Mouse (Mus musculus): Measurements from ENCODE around the gene Nsmf. TPM values are rescaled to one million over a fixed set of nuclear protein-coding genes. Genes with fewer than 3 reads are reported as not detected.
A peak's percentile ranks its signal among the peaks of the same experiment; 100 is the strongest.

Gene Nsmf
- polyA plus RNA-seq, 1 experiment from 2014 or later, result 96.1 TPM

GRCm38 (mm10) chr2:25095109-25095850 is 41.1 kb downstream of the Nsmf start, which contains the start of gene Noxa1:
Gene Noxa1, minus strand, starts transcription at chr2:25095149.
- WGBS, result 48% methylated on average over 28 of the region's 28 CpGs
- Histone ChIP-seq H3K4me1 (ENCODE audit: control insufficient read depth, insufficient read depth, low read length) (peaks cover 12% of the 10 kb centered on the region), H3K4me2 (ENCODE audit: low read length) (no peak within 1 kb of the TSS), H3K9me3 (replicated peaks; ENCODE audit: control insufficient read depth, low read length) (no peaks in the 10 kb centered on the region), H3K9ac (ENCODE audit: low read length) (no peak within 1 kb of the TSS; the same call in 1 of the 2 replicates), H3K4me3 (ENCODE audit: low read depth, low read length) (no peak within 1 kb of the TSS), H3K36me3 (ENCODE audit: control insufficient read depth, insufficient read depth, low read length) (no peaks in the 10 kb centered on the region), H3K27me3 (replicated peaks; ENCODE audit: control insufficient read depth, insufficient read depth, low read length) (no peaks in the 10 kb centered on the region), H3K27ac (ENCODE audit: low read depth, low read length) (no peak within 1 kb of the TSS)
- DNase-seq (ENCODE audit: low spot score), result no peak
- ATAC-seq, result no peak

- H3K9ac ChIP-seq (ENCODE audit: low read length), result no peak overlapping the region
- WGBS, result 81% methylated on average over 3 of the region's 3 CpGs
- no peak for ATAC-seq
Measured at GRCm38 (mm10) chr2:25098005-25098615, 44.0 kb downstream of the Nsmf start.

GRCm38 (mm10) chr2:25098956-25099355 is 44.8 kb downstream of the Nsmf start:
- Histone ChIP-seq H3K27me3 (replicated peaks; ENCODE audit: control insufficient read depth, insufficient read depth, low read length) (no peaks in the 10 kb centered on the region), H3K9me3 (replicated peaks; ENCODE audit: control insufficient read depth, low read length) (no peaks in the 10 kb centered on the region), H3K4me2 (ENCODE audit: low read length) (no peak overlapping the region), H3K36me3 (ENCODE audit: control insufficient read depth, insufficient read depth, low read length) (no peaks in the 10 kb centered on the region), H3K4me1 (ENCODE audit: control insufficient read depth, insufficient read depth, low read length) (peaks cover 13% of the 10 kb centered on the region), H3K27ac (ENCODE audit: low read depth, low read length) (0 out of 2 replicates have a peak overlapping the region, but pooled peaks have one; percentile 28), H3K4me3 (ENCODE audit: low read depth, low read length) (no peak overlapping the region), H3K9ac (ENCODE audit: low read length) (no peak overlapping the region)
- WGBS, result 47% methylated on average over 5 of the region's 5 CpGs
- peak; percentile 59 for ATAC-seq
- DNase-seq (ENCODE audit: low spot score), result peak; percentile 65

More at GRCm38 (mm10) chr2:25098005-25098615, 44.0 kb downstream of the Nsmf start:
- Histone ChIP-seq H3K27ac (ENCODE audit: low read depth, low read length) (no peak overlapping the region), H3K4me3 (ENCODE audit: low read depth, low read length) (no peak overlapping the region), H3K4me1 (ENCODE audit: control insufficient read depth, insufficient read depth, low read length) (peaks cover 13% of the 10 kb centered on the region), H3K4me2 (ENCODE audit: low read length) (no peak overlapping the region), H3K27me3 (replicated peaks; ENCODE audit: control insufficient read depth, insufficient read depth, low read length) (no peaks in the 10 kb centered on the region), H3K36me3 (ENCODE audit: control insufficient read depth, insufficient read depth, low read length) (no peaks in the 10 kb centered on the region), H3K9me3 (replicated peaks; ENCODE audit: control insufficient read depth, low read length) (no peaks in the 10 kb centered on the region)
- DNase-seq (ENCODE audit: low spot score), result no peak

- H3K4me1 ChIP-seq (ENCODE audit: control insufficient read depth, insufficient read depth, low read length), result peaks cover 13% of the 10 kb centered on the region
- H3K9ac ChIP-seq (ENCODE audit: low read length), result no peak overlapping the region
- 51% methylated on average over 3 of the region's 3 CpGs for WGBS
- no peak overlapping the region for H3K4me3 ChIP-seq (ENCODE audit: low read depth, low read length)
- H3K27ac ChIP-seq (ENCODE audit: low read depth, low read length), result peak overlapping the region; percentile 28; the same call in 1 of the 2 replicates
- H3K36me3 ChIP-seq (ENCODE audit: control insufficient read depth, insufficient read depth, low read length), result no peaks in the 10 kb centered on the region
- DNase-seq (ENCODE audit: low spot score) (peak; percentile 52), ATAC-seq (peak; percentile 59)
- H3K9me3 ChIP-seq (replicated peaks; ENCODE audit: control insufficient read depth, low read length), result no peaks in the 10 kb centered on the region
- H3K27me3 ChIP-seq (replicated peaks; ENCODE audit: control insufficient read depth, insufficient read depth, low read length), result no peaks in the 10 kb centered on the region
- no peak overlapping the region for H3K4me2 ChIP-seq (ENCODE audit: low read length)
Measured at GRCm38 (mm10) chr2:25099703-25100102, 45.5 kb downstream of the Nsmf start.

GRCm38 (mm10) chr2:25104122-25104521 is 50.0 kb downstream of the Nsmf start:
- H3K4me1 ChIP-seq (ENCODE audit: control insufficient read depth, insufficient read depth, low read length), result peaks cover 11% of the 10 kb centered on the region
- H3K27me3 ChIP-seq (replicated peaks; ENCODE audit: control insufficient read depth, insufficient read depth, low read length), result no peaks in the 10 kb centered on the region
- no peak overlapping the region for H3K4me3 ChIP-seq (ENCODE audit: low read depth, low read length)
- no peak for DNase-seq (ENCODE audit: low spot score)
- H3K9ac ChIP-seq (ENCODE audit: low read length), result no peak overlapping the region
- ATAC-seq, result no peak
- no peak overlapping the region for H3K27ac ChIP-seq (ENCODE audit: low read depth, low read length)
- no peaks in the 10 kb centered on the region for H3K36me3 ChIP-seq (ENCODE audit: control insufficient read depth, insufficient read depth, low read length)
- no peaks in the 10 kb centered on the region for H3K9me3 ChIP-seq (replicated peaks; ENCODE audit: control insufficient read depth, low read length)
- H3K4me2 ChIP-seq (ENCODE audit: low read length), result no peak overlapping the region
- WGBS, result 87% methylated on average over 2 of the region's 2 CpGs

- Histone ChIP-seq H3K4me3 (ENCODE audit: low read depth, low read length) (no peak overlapping the region), H3K27ac (ENCODE audit: low read depth, low read length) (no peak overlapping the region), H3K4me2 (ENCODE audit: low read length) (no peak overlapping the region), H3K27me3 (replicated peaks; ENCODE audit: control insufficient read depth, insufficient read depth, low read length) (no peaks in the 10 kb centered on the region), H3K4me1 (ENCODE audit: control insufficient read depth, insufficient read depth, low read length) (no peaks in the 10 kb centered on the region), H3K9ac (ENCODE audit: low read length) (no peak overlapping the region), H3K9me3 (replicated peaks; ENCODE audit: control insufficient read depth, low read length) (no peaks in the 10 kb centered on the region), H3K36me3 (ENCODE audit: control insufficient read depth, insufficient read depth, low read length) (no peaks in the 10 kb centered on the region)
- 77% methylated on average over 3 of the region's 3 CpGs for whole genome bisulfite sequencing
- DNase-seq (ENCODE audit: low spot score) (no peak), ATAC-seq (no peak)
Measured at GRCm38 (mm10) chr2:25106045-25106444, 51.9 kb downstream of the Nsmf start.

- DNase-seq (ENCODE audit: low spot score), result no peak
- ATAC-seq, result no peak
- no peak overlapping the region for H3K27ac ChIP-seq (ENCODE audit: low read depth, low read length)
Measured at GRCm38 (mm10) chr2:25109487-25109886, 55.3 kb downstream of the Nsmf start.

GRCm38 (mm10) chr2:25110505-25111183 is 56.5 kb downstream of the Nsmf start:
- DNase-seq (ENCODE audit: low spot score) (no peak), ATAC-seq (no peak)
- H3K27me3 ChIP-seq (replicated peaks; ENCODE audit: control insufficient read depth, insufficient read depth, low read length), result no peaks in the 10 kb centered on the region
- no peak overlapping the region for H3K9ac ChIP-seq (ENCODE audit: low read length)
- H3K4me2 ChIP-seq (ENCODE audit: low read length), result no peak overlapping the region
- H3K9me3 ChIP-seq (replicated peaks; ENCODE audit: control insufficient read depth, low read length), result 0 out of 2 replicates have a peak, but pooled peaks cover 3% of the 10 kb centered on the region
- no peaks in the 10 kb centered on the region for H3K36me3 ChIP-seq (ENCODE audit: control insufficient read depth, insufficient read depth, low read length)
- H3K27ac ChIP-seq (ENCODE audit: low read depth, low read length), result no peak overlapping the region
- H3K4me3 ChIP-seq (ENCODE audit: low read depth, low read length), result no peak overlapping the region
- H3K4me1 ChIP-seq (ENCODE audit: control insufficient read depth, insufficient read depth, low read length), result no peaks in the 10 kb centered on the region

More at GRCm38 (mm10) chr2:25109487-25109886, 55.3 kb downstream of the Nsmf start:
- Histone ChIP-seq H3K36me3 (ENCODE audit: control insufficient read depth, insufficient read depth, low read length) (no peaks in the 10 kb centered on the region), H3K27me3 (replicated peaks; ENCODE audit: control insufficient read depth, insufficient read depth, low read length) (no peaks in the 10 kb centered on the region), H3K9me3 (replicated peaks; ENCODE audit: control insufficient read depth, low read length) (0 out of 2 replicates have a peak, but pooled peaks cover 3% of the 10 kb centered on the region), H3K9ac (ENCODE audit: low read length) (no peak overlapping the region), H3K4me2 (ENCODE audit: low read length) (no peak overlapping the region), H3K4me1 (ENCODE audit: control insufficient read depth, insufficient read depth, low read length) (no peaks in the 10 kb centered on the region), H3K4me3 (ENCODE audit: low read depth, low read length) (no peak overlapping the region)
